Mouse (Mus musculus) olfactory bulb, adult 2 months (tissue): Measurements from ENCODE around the gene Eef1a1.
"Not testable (repeated sequence)": the region's sequence is repeated elsewhere in the genome, so short reads cannot be mapped to it uniquely, and the experiment has no call there.

Source experiments
- CTCF ChIP-seq: fragments of 200-500 bp; IDR thresholded peaks from 2 replicates; pipeline ENCODE4 v1.5.1; 2012; ENCODE audit warnings: low read depth, mild to moderate bottlenecking, low read length, moderate library complexity; ENCODE audit not compliant: insufficient read depth
- POLR2A ChIP-seq: fragments of 200-500 bp; IDR thresholded peaks from 2 replicates; pipeline ENCODE4 v1.6.1; 2012; ENCODE audit warnings: mild to moderate bottlenecking, low read depth, low read length, moderate library complexity; ENCODE audit not compliant: insufficient read depth

- not testable (repeated sequence) for TF ChIP-seq POLR2A, CTCF
These were observed 9.6 kb downstream of the Eef1a1 start for GRCm38 (mm10) chr9:78479308-78479707.
